Mouse (Mus musculus): ENCODE results near the gene Manba.

DNA sequence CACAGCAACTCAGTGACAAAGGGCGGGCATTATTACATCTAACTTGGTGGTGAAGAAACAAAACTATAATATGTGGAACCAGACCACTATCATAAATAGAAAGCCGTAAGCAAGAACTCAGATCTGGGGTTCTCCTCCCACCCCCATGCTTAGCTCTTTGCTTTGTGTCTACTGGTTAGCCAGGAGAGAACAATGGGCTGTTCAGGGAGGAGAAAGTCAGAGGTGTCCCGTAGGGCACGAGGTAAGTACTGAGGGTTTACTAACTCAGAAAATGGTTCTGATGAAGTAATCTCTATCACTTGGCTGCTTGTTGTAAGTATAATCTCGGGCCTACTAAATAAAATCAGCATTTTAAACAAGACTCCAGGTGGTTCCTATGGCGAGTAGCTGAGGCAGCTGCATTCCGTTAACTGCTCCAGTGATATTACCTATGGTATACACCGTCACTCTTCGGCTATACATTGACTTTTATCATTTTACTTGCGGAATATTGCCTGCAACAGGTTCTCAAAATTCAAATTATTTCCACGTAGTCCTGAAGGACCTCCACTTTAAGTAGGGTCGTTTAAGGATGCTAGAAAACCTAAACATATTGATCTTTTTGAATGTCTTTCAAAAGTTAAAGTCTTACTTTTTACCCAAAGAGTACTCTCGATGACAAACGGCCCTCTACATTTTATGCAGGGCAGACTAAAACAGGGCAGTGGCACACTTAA, 48.4 kb upstream of the Manba start:
- no peak for TF ChIP-seq TAL1 (IDR thresholded peaks at IDR 0.05; ENCODE audit: low read length)
- no peak for TF ChIP-seq GATA1 (IDR thresholded peaks at IDR 0.05; ENCODE audit: low read length)
